Mouse (Mus musculus) hindbrain, embryonic 12.5 days (tissue): ENCODE measurements at regions not wholly inside any gene's neighbourhood (a gene's known extent, or its start where the extent isn't known, plus 50 kb on each side); places are given as distances from the start of the nearest gene placed in this dataset.

Experiments
- ATAC-seq: fragments of 200-750 bp; cut with Nextera tagmentation; 2 replicates; pipeline ENCODE4 v1.8.0; 2017; ENCODE audit warnings: moderate TSS enrichment; ENCODE audit not compliant: low FRiP score
- H3K27ac ChIP-seq: fragments of 300-500 bp; sonication (generic); 2 replicates; pipeline ENCODE4 v1.5.1; 2016; ENCODE audit warnings: mild to moderate bottlenecking
- H3K27me3 ChIP-seq: fragments of 300-500 bp; sonication (generic); 2 replicates; pipeline ENCODE4 v1.6.1; 2016; ENCODE audit warnings: mild to moderate bottlenecking
- H3K36me3 ChIP-seq: fragments of 300-500 bp; sonication (generic); 2 replicates; pipeline ENCODE4 v1.6.1; 2016; ENCODE audit warnings: mild to moderate bottlenecking
- H3K4me1 ChIP-seq: fragments of 300-500 bp; sonication (generic); 2 replicates; pipeline ENCODE4 v1.6.1; 2016
- H3K4me2 ChIP-seq: fragments of 300-500 bp; sonication (generic); replicated peaks from 2 replicates; pipeline ENCODE4 v1.6.1; 2016; ENCODE audit warnings: mild to moderate bottlenecking
- H3K4me3 ChIP-seq: fragments of 300-500 bp; sonication (generic); 2 replicates; pipeline ENCODE4 v1.5.1; 2016; ENCODE audit warnings: mild to moderate bottlenecking
- H3K9ac ChIP-seq: fragments of 300-500 bp; sonication (generic); 2 replicates; pipeline ENCODE4 v1.6.1; 2016; ENCODE audit warnings: mild to moderate bottlenecking, moderate library complexity
- H3K9me3 ChIP-seq: fragments of 300-500 bp; sonication (generic); replicated peaks from 2 replicates; pipeline ENCODE4 v1.6.1; 2016; ENCODE audit warnings: mild to moderate bottlenecking
- WGBS: fragments of 180-500 bp; shearing (Covaris S2); methylation state at CpG from one replicate; pipeline ENCODE4 v1.1.7; 2016; 5-methylcytosine and 5-hydroxymethylcytosine counted together

- Histone ChIP-seq H3K4me2 (no peak overlapping the region), H3K27ac (no peak overlapping the region), H3K36me3 (no peaks in the 10 kb centered on the region), H3K27me3 (no peaks in the 10 kb centered on the region), H3K4me1 (0 out of 2 replicates have a peak, but pooled peaks cover 7% of the 10 kb centered on the region), H3K4me3 (no peak overlapping the region), H3K9ac (no peak overlapping the region), H3K9me3 (no peaks in the 10 kb centered on the region)
- 66% methylated on average over 2 of the region's 2 CpGs for WGBS
- no peak for ATAC-seq
Observed at GRCm38 (mm10) chr13:110665073-110665800, 270.4 kb downstream of the Plk2 start.

GRCm38 (mm10) chr13:110667276-110667956, 272.6 kb downstream of the Plk2 start:
- H3K4me3 ChIP-seq = no peak overlapping the region
- no peak for ATAC-seq
- no peaks in the 10 kb centered on the region for H3K36me3 ChIP-seq
- H3K9me3 ChIP-seq = no peaks in the 10 kb centered on the region
- no peak overlapping the region for H3K27ac ChIP-seq
- H3K27me3 ChIP-seq = no peaks in the 10 kb centered on the region
- 47% methylated on average over 7 of the region's 7 CpGs for WGBS
- no peak overlapping the region for H3K4me2 ChIP-seq
- H3K4me1 ChIP-seq = 0 out of 2 replicates have a peak, but pooled peaks cover 7% of the 10 kb centered on the region
- no peak overlapping the region for H3K9ac ChIP-seq

- Histone ChIP-seq H3K36me3 (no peaks in the 10 kb centered on the region), H3K27ac (no peak overlapping the region), H3K9me3 (no peaks in the 10 kb centered on the region), H3K9ac (no peak overlapping the region), H3K4me2 (no peak overlapping the region), H3K4me3 (no peak overlapping the region), H3K4me1 (no peaks in the 10 kb centered on the region), H3K27me3 (no peaks in the 10 kb centered on the region)
- WGBS = 75% methylated on average over 2 of the region's 2 CpGs
- no peak for ATAC-seq
Observed at GRCm38 (mm10) chr13:110673536-110673935, 278.7 kb downstream of the Plk2 start.

- no peaks in the 10 kb centered on the region for H3K36me3 ChIP-seq
- H3K4me3 ChIP-seq = no peak overlapping the region
- H3K9ac ChIP-seq = no peak overlapping the region
- no peak for ATAC-seq
- no peak overlapping the region for H3K27ac ChIP-seq
- H3K4me2 ChIP-seq = no peak overlapping the region
- WGBS = 82% methylated on average over 11 of the region's 11 CpGs
- H3K9me3 ChIP-seq = no peaks in the 10 kb centered on the region
- H3K4me1 ChIP-seq = no peaks in the 10 kb centered on the region
- H3K27me3 ChIP-seq = no peaks in the 10 kb centered on the region
Observed at GRCm38 (mm10) chr13:110683259-110684041, 288.6 kb downstream of the Plk2 start.

- H3K9me3 ChIP-seq = no peaks in the 10 kb centered on the region
- H3K36me3 ChIP-seq = no peaks in the 10 kb centered on the region
- H3K4me3 ChIP-seq = no peak overlapping the region
- ATAC-seq = no peak
- WGBS = 73% methylated on average over 3 of the region's 3 CpGs
- no peak overlapping the region for H3K4me2 ChIP-seq
- no peak overlapping the region for H3K27ac ChIP-seq
- H3K27me3 ChIP-seq = no peaks in the 10 kb centered on the region
- H3K4me1 ChIP-seq = no peaks in the 10 kb centered on the region
- no peak overlapping the region for H3K9ac ChIP-seq
Observed at GRCm38 (mm10) chr13:110688796-110689195, 293.9 kb downstream of the Plk2 start.

- Histone ChIP-seq H3K36me3 (no peaks in the 10 kb centered on the region), H3K4me2 (no peak overlapping the region), H3K4me3 (no peak overlapping the region), H3K9me3 (no peaks in the 10 kb centered on the region), H3K4me1 (no peaks in the 10 kb centered on the region), H3K27me3 (no peaks in the 10 kb centered on the region), H3K27ac (no peak overlapping the region), H3K9ac (no peak overlapping the region)
- WGBS = 62% methylated on average over 10 of the region's 10 CpGs
- ATAC-seq = no peak
Observed at GRCm38 (mm10) chr13:110690501-110691255, 295.8 kb downstream of the Plk2 start.

GRCm38 (mm10) chr13:110692696-110693095, 297.9 kb downstream of the Plk2 start:
- no peaks in the 10 kb centered on the region for H3K27me3 ChIP-seq
- 85% methylated on average over 5 of the region's 5 CpGs for WGBS
- H3K4me3 ChIP-seq = no peak overlapping the region
- ATAC-seq = no peak
- no peaks in the 10 kb centered on the region for H3K36me3 ChIP-seq
- no peak overlapping the region for H3K27ac ChIP-seq
- no peak overlapping the region for H3K9ac ChIP-seq
- H3K4me2 ChIP-seq = no peak overlapping the region
- H3K9me3 ChIP-seq = no peaks in the 10 kb centered on the region
- no peaks in the 10 kb centered on the region for H3K4me1 ChIP-seq

- no peak overlapping the region for H3K4me2 ChIP-seq
- no peaks in the 10 kb centered on the region for H3K9me3 ChIP-seq
- 67% methylated on average over 6 of the region's 6 CpGs for WGBS
- no peak overlapping the region for H3K4me3 ChIP-seq
- H3K4me1 ChIP-seq = no peaks in the 10 kb centered on the region
- no peak for ATAC-seq
- H3K27me3 ChIP-seq = no peaks in the 10 kb centered on the region
- no peak overlapping the region for H3K9ac ChIP-seq
- H3K27ac ChIP-seq = no peak overlapping the region
- no peaks in the 10 kb centered on the region for H3K36me3 ChIP-seq
Observed at GRCm38 (mm10) chr13:110694876-110695275, 300.0 kb downstream of the Plk2 start.

GRCm38 (mm10) chr13:110696549-110696948, 301.7 kb downstream of the Plk2 start:
- Histone ChIP-seq H3K27ac (0 out of 2 replicates have a peak overlapping the region, but pooled peaks have one; percentile 12), H3K36me3 (no peaks in the 10 kb centered on the region)
- ATAC-seq = no peak

GRCm38 (mm10) chr13:110704261-110704660, 309.4 kb downstream of the Plk2 start:
- H3K4me1 ChIP-seq = no peaks in the 10 kb centered on the region
- no peaks in the 10 kb centered on the region for H3K36me3 ChIP-seq
- H3K9ac ChIP-seq = no peak overlapping the region
- ATAC-seq = no peak
- H3K27me3 ChIP-seq = no peaks in the 10 kb centered on the region
- no peaks in the 10 kb centered on the region for H3K9me3 ChIP-seq
- WGBS = 84% methylated on average over 2 of the region's 2 CpGs
- no peak overlapping the region for H3K4me2 ChIP-seq
- H3K27ac ChIP-seq = no peak overlapping the region
- no peak overlapping the region for H3K4me3 ChIP-seq

More at GRCm38 (mm10) chr13:110696549-110696948, 301.7 kb downstream of the Plk2 start:
- Histone ChIP-seq H3K4me1 (no peaks in the 10 kb centered on the region), H3K4me2 (no peak overlapping the region), H3K4me3 (no peak overlapping the region), H3K9me3 (no peaks in the 10 kb centered on the region), H3K9ac (no peak overlapping the region), H3K27me3 (no peaks in the 10 kb centered on the region)
- 81% methylated on average over 5 of the region's 5 CpGs for WGBS

GRCm38 (mm10) chr13:110710847-110711246, 316.0 kb downstream of the Plk2 start:
- Histone ChIP-seq H3K4me3 (no peak overlapping the region), H3K27ac (no peak overlapping the region), H3K36me3 (no peaks in the 10 kb centered on the region), H3K9me3 (no peaks in the 10 kb centered on the region), H3K9ac (no peak overlapping the region), H3K4me2 (no peak overlapping the region), H3K4me1 (no peaks in the 10 kb centered on the region), H3K27me3 (no peaks in the 10 kb centered on the region)
- WGBS = 61% methylated on average over 4 of the region's 4 CpGs
- no peak for ATAC-seq

- Histone ChIP-seq H3K4me3 (no peak overlapping the region), H3K27ac (no peak overlapping the region), H3K4me1 (no peaks in the 10 kb centered on the region), H3K4me2 (no peak overlapping the region), H3K9me3 (no peaks in the 10 kb centered on the region), H3K9ac (no peak overlapping the region), H3K36me3 (no peaks in the 10 kb centered on the region), H3K27me3 (no peaks in the 10 kb centered on the region)
- WGBS = 61% methylated on average over 3 of the region's 3 CpGs
- no peak for ATAC-seq
Observed at GRCm38 (mm10) chr13:110712527-110712926, 317.7 kb downstream of the Plk2 start.
